Mouse (Mus musculus) testis, adult 2 months (tissue): ENCODE results near the gene Klrb1f.

Source experiments
- CTCF ChIP-seq: fragments of 200-500 bp; IDR thresholded peaks from 2 replicates; pipeline ENCODE4 v1.5.1; 2012; ENCODE audit warnings: low read depth, mild to moderate bottlenecking, inconsistent platforms, low read length, moderate library complexity; ENCODE audit not compliant: control insufficient read depth, insufficient read depth, insufficient replicate concordance
- POLR2A ChIP-seq: fragments of 200-500 bp; IDR thresholded peaks from 2 replicates; pipeline ENCODE4 v1.6.1; 2012; ENCODE audit warnings: low read depth, mild to moderate bottlenecking, inconsistent platforms, low read length, moderate library complexity; ENCODE audit not compliant: control insufficient read depth

DNA sequence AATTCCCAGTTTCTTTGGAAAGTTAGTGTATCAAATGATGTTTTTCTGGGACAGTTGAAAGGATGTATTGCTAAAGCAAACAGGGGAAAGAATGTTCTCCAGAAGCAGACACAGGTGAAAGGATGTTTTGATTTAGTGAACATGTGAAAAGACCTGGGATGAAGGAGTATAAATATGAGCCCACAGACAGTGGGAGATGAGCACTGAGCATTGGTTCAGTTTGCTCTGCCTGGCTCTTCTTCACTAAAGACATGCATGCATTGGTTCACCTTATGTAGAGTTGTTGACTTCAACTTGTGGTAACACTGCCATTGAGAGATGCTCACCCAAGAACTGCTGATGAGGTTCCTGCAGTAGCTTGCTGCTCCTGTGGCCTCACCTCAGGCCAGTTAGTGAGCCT, 9.4 kb upstream of the Klrb1f start:
- TF ChIP-seq POLR2A (no peak), CTCF (no peak)
